Mouse (Mus musculus) bone marrow macrophage, adult 2 months (primary cell): ENCODE results near the gene Pnpla8. TPM values are rescaled to one million over a fixed set of nuclear protein-coding genes. Genes with fewer than 3 reads are reported as not detected.
"Not testable (repeated sequence)": the region's sequence is repeated elsewhere in the genome, so short reads cannot be mapped to it uniquely, and the experiment has no call there.

Source experiments
- H3K27ac ChIP-seq: 2 replicates; pipeline ENCODE4 v1.5.1; 2012; ENCODE audit warnings: low read depth, low read length; ENCODE audit not compliant: insufficient read depth
- H3K4me1 ChIP-seq: 2 replicates; pipeline ENCODE4 v1.6.1; 2012; ENCODE audit warnings: low read length; ENCODE audit not compliant: control insufficient read depth, insufficient read depth
- H3K4me3 ChIP-seq: 2 replicates; pipeline ENCODE4 v1.5.1; 2012; ENCODE audit warnings: mild to moderate bottlenecking, low read length, moderate library complexity; ENCODE audit not compliant: insufficient read depth
- CTCF ChIP-seq: IDR thresholded peaks from 2 replicates; pipeline ENCODE4 v1.5.1; 2012; ENCODE audit warnings: low read depth, mild to moderate bottlenecking, low read length, moderate library complexity
- POLR2A ChIP-seq: IDR thresholded peaks from 2 replicates; pipeline ENCODE4 v1.6.1; 2012; ENCODE audit warnings: mild to moderate bottlenecking, low read depth, low read length, borderline replicate concordance
- polyA plus RNA-seq: library from polyadenylated mRNA; stranded (reverse); fragments of >200 nt; gene quantifications from 2 replicates; pipeline ENCODE4 v1.2.4, GENCODE M21; 2012; ENCODE audit not compliant: missing spikeins, insufficient read depth, insufficient read length

Pnpla8 gene
- polyA plus RNA-seq, 1 experiment: 48.5 TPM

GRCm38 (mm10) chr12:44268728-44269302, 47.6 kb downstream of the Pnpla8 start:
- Histone ChIP-seq H3K27ac (peak overlapping the region; percentile 75), H3K4me3 (peak overlapping the region; percentile 85), H3K4me1 (peaks cover 13% of the 10 kb centered on the region)
- TF ChIP-seq CTCF (no peak), POLR2A (0 out of 2 replicates have a peak, but pooled peaks have one; percentile 25)

GRCm38 (mm10) chr12:44269311-44269831, 48.2 kb downstream of the Pnpla8 start:
- peak overlapping the region; percentile 85 for H3K4me3 ChIP-seq

GRCm38 (mm10) chr12:44274125-44274835, 53.1 kb downstream of the Pnpla8 start:
- no peak overlapping the region for H3K27ac ChIP-seq
- TF ChIP-seq POLR2A (no peak), CTCF (no peak)
- H3K4me1 ChIP-seq: peaks cover 11% of the 10 kb centered on the region
- no peak overlapping the region for H3K4me3 ChIP-seq

More at GRCm38 (mm10) chr12:44269311-44269831, 48.2 kb downstream of the Pnpla8 start:
- TF ChIP-seq POLR2A: no peak
- no peak for TF ChIP-seq CTCF
- H3K4me1 ChIP-seq: peaks cover 13% of the 10 kb centered on the region
- peak overlapping the region; percentile 75 for H3K27ac ChIP-seq

GRCm38 (mm10) chr12:44280147-44280546, 59.0 kb downstream of the Pnpla8 start:
- H3K4me3 ChIP-seq, H3K27ac ChIP-seq, H3K4me1 ChIP-seq: not testable (repeated sequence)

GRCm38 (mm10) chr12:44281534-44281933, 60.4 kb downstream of the Pnpla8 start:
- no peaks in the 10 kb centered on the region for H3K4me1 ChIP-seq

GRCm38 (mm10) chr12:44283378-44283777, 62.2 kb downstream of the Pnpla8 start:
- no peak overlapping the region for H3K27ac ChIP-seq
- TF ChIP-seq POLR2A: no peak
- TF ChIP-seq CTCF: no peak
- H3K4me3 ChIP-seq: no peak overlapping the region
- H3K4me1 ChIP-seq: no peaks in the 10 kb centered on the region

More at GRCm38 (mm10) chr12:44281534-44281933, 60.4 kb downstream of the Pnpla8 start:
- no peak overlapping the region for H3K4me3 ChIP-seq
- TF ChIP-seq CTCF (no peak), POLR2A (no peak)
- no peak overlapping the region for H3K27ac ChIP-seq

- TF ChIP-seq CTCF (no peak), POLR2A (no peak)
- Histone ChIP-seq H3K4me3 (no peak overlapping the region), H3K4me1 (no peaks in the 10 kb centered on the region), H3K27ac (no peak overlapping the region)
These were observed 65.8 kb downstream of the Pnpla8 start for GRCm38 (mm10) chr12:44286992-44287391.

- H3K4me3 ChIP-seq: no peak overlapping the region
- no peak overlapping the region for H3K27ac ChIP-seq
- H3K4me1 ChIP-seq: no peaks in the 10 kb centered on the region
- TF ChIP-seq CTCF (no peak), POLR2A (no peak)
These were observed 71.1 kb downstream of the Pnpla8 start for GRCm38 (mm10) chr12:44292281-44292680.

GRCm38 (mm10) chr12:44300793-44301192, 79.6 kb downstream of the Pnpla8 start:
- H3K4me1 ChIP-seq: 0 out of 2 replicates have a peak, but pooled peaks cover 2% of the 10 kb centered on the region
- TF ChIP-seq POLR2A (no peak), CTCF (no peak)
- no peak overlapping the region for H3K4me3 ChIP-seq
- H3K27ac ChIP-seq: no peak overlapping the region

- Histone ChIP-seq H3K27ac (no peak overlapping the region), H3K4me1 (0 out of 2 replicates have a peak, but pooled peaks cover 4% of the 10 kb centered on the region), H3K4me3 (no peak overlapping the region)
- TF ChIP-seq POLR2A (no peak), CTCF (no peak)
These were observed 82.8 kb downstream of the Pnpla8 start for GRCm38 (mm10) chr12:44304012-44304411.
